ENCODE assay signal across 15 mouse cellular contexts in genomic region chr1:37337273-37337672, GRCm38 (mm10).
"Had no signal": no experiment of that assay in that cellular context is flagged by ENCODE, and none has a peak within 500 bp of the region (broad histone marks: within the 10 kb centered on the region; RNA-seq: fewer than 3 reads in every experiment).

No protein-coding gene starts in this region.

- ATAC-seq: liver, embryonic 12.5 days had no signal

- H3K4me3 ChIP-seq: limb, embryonic 15.5 days; liver, embryonic 12.5 days; myocyte; neural tube, embryonic 12.5 days; stomach, embryonic 15.5 days had no signal

- H3K4me1 ChIP-seq: neural tube, embryonic 12.5 days; stomach, embryonic 15.5 days had no signal

- H3K4me2 ChIP-seq: limb, embryonic 15.5 days; liver, embryonic 12.5 days; neural tube, embryonic 12.5 days; stomach, embryonic 15.5 days had no signal

- H3K9ac ChIP-seq: limb, embryonic 15.5 days; liver, embryonic 12.5 days; neural tube, embryonic 12.5 days; stomach, embryonic 15.5 days had no signal

- H3K9me3 ChIP-seq: limb, embryonic 15.5 days; liver, embryonic 12.5 days; neural tube, embryonic 12.5 days; stomach, embryonic 15.5 days had no signal

- H3K27ac ChIP-seq: limb, embryonic 15.5 days; liver, embryonic 12.5 days; neural tube, embryonic 12.5 days; stomach, embryonic 15.5 days had no signal

- DNase-seq: kidney, adult 18-20 months; kidney, postnatal 36 days; layer of hippocampus, adult 9-11 months; layer of hippocampus, postnatal 36 days; lung, postnatal 10 days; midbrain, embryonic 14.5 days; right cerebral cortex, postnatal 4 days; spleen, adult 18-20 months; thymus, adult 2 months; thymus, postnatal 25 days had no signal

- H3K27me3 ChIP-seq: limb, embryonic 15.5 days; liver, embryonic 12.5 days; neural tube, embryonic 12.5 days; stomach, embryonic 15.5 days had no signal

- H3K36me3 ChIP-seq: limb, embryonic 15.5 days; liver, embryonic 12.5 days; neural tube, embryonic 12.5 days; stomach, embryonic 15.5 days had no signal
